Comparison of ENCODE assay signal across 15 mouse cellular contexts in the genomic region with DNA sequence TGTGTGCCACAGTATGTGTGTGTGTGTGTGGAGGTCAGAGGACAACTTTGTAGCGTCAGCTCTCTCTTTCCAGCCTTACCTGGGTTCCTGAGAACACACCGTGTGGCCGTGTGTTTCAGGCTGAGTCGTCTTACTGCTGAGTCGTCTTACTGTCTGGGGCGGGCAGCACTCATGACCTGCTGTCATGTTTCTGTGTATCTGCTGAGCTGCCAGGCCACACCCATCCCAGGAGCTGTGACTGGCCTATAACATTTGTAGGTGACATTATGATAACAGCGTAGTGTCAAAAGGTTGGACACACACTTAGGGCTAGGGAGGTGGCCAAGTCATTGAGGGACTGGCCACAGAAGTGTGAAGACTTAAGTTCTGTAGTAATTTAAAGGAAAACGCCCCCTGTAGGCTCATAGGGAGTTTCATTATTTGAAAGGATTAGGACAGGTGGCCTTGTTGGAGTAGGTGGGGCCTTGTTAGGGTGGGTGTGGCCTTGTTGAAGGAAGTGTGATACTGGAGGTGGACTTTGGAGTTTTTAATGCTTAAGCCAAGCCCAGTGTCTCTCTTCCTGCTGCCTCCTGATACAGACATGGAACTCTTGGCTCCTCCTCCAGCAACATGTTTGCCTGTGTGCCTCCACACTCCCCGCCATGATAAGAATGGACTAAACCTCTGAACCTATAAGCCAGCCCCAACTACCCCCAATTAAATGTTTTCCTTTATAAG. TPM values are rescaled to one million over a fixed set of nuclear protein-coding genes. Genes with fewer than 3 reads are reported as not detected.
DNase-seq lines count a peak whose midpoint lies in the region; ATAC-seq and TF ChIP-seq lines count a peak whose summit lies in the region.
"Had no signal": no experiment of that assay in that cellular context is flagged by ENCODE, and none has a peak within 500 bp of the region (broad histone marks: within the 10 kb centered on the region; RNA-seq: fewer than 3 reads in every experiment).

No protein-coding gene starts in this region.

- H3K9me3 ChIP-seq in CH12.LX (replicated peaks; ENCODE audit: low read length) = peaks cover 2% of the 10 kb centered on the region
- H3K9me3 ChIP-seq in neural tube, embryonic 15.5 days (replicated peaks) = no peaks in the 10 kb centered on the region
- H3K9me3 ChIP-seq: heart, embryonic 15.5 days; hindbrain, embryonic 13.5 days; limb, embryonic 10.5 days; neural tube, embryonic 12.5 days had no signal

- peak; percentile 64 for ATAC-seq in megakaryocyte-erythroid progenitor cell, adult 5-6 weeks (replicated peaks; ENCODE audit: low FRiP score, low TSS enrichment, poor library complexity, severe bottlenecking)
- no peak for ATAC-seq in neural tube, embryonic 15.5 days (ENCODE audit: low FRiP score)
- ATAC-seq: CD4-positive, CD25-positive, alpha-beta regulatory T cell, adult 4 months had no signal

- TF ChIP-seq EP300 in CH12.LX (IDR thresholded peaks at IDR 0.05; ENCODE audit: low read length) = no peak

- DNase-seq in CH12.LX (ENCODE audit: extremely low read depth) (peak; percentile 51), liver (peak; percentile 73)
- peak; percentile 55 for DNase-seq in c-Kit-negative CD71-positive TER-119-positive erythroid progenitor cells, embryonic 14.5 days (ENCODE audit: low read depth, low spot score)
- DNase-seq in frontal cortex, postnatal 10 days (ENCODE audit: low spot score in 2 of 2) = no peak
- DNase-seq in thymus, postnatal 14 days = no peak
- DNase-seq: cerebellum, adult 9-11 months; layer of hippocampus, adult 9-11 months; midbrain, embryonic 14.5 days had no signal

- peaks cover 55 to 96% of the 10 kb centered on the region in 2 experiments for H3K4me1 ChIP-seq in CH12.LX (ENCODE audit: control insufficient read depth in 1 of 2, insufficient read depth in 2 of 2)
- no peaks in the 10 kb centered on the region for H3K4me1 ChIP-seq in neural tube, embryonic 15.5 days
- H3K4me1 ChIP-seq: hindbrain, embryonic 13.5 days; neural tube, embryonic 12.5 days had no signal

- no peaks in the 10 kb centered on the region for H3K27me3 ChIP-seq in CH12.LX (replicated peaks)
- no peaks in the 10 kb centered on the region; the same call in 1 of the 2 replicates for H3K27me3 ChIP-seq in neural tube, embryonic 15.5 days (replicated peaks)
- H3K27me3 ChIP-seq: neural tube, embryonic 12.5 days had no signal

- H3K4me3 ChIP-seq in CH12.LX (replicated peaks in 1 of 3; ENCODE audit: low read depth in 2 of 3, low read length in 2 of 3, poor library complexity in 1 of 3) = peak overlapping the region in 1 of 3 experiments; percentile 17
- no peak overlapping the region for H3K4me3 ChIP-seq in neural tube, embryonic 15.5 days (replicated peaks)
- H3K4me3 ChIP-seq: heart, embryonic 15.5 days; hindbrain, embryonic 13.5 days; limb, embryonic 10.5 days; neural tube, embryonic 12.5 days had no signal

- peaks cover 16% of the 10 kb centered on the region for H3K79me2 ChIP-seq in CH12.LX (replicated peaks; ENCODE audit: control insufficient read depth, extremely low read depth, insufficient read depth, poor library complexity, severe bottlenecking)

- 93% methylated on average over 9 of the region's 9 CpGs for WGBS in neural tube, embryonic 15.5 days

- in situ Hi-C loops in CH12.LX (cut with MboI; ENCODE audit: low pct_ligation_motif_present, low pct_unique_long_range_greater_than_20kb, low sequenced_read_pairs) = no loop called here

- TF ChIP-seq POLR2A in CH12.LX (IDR thresholded peaks at IDR 0.05; ENCODE audit: low read depth, low read length) = no peak

- TF ChIP-seq CTCF in CH12.LX (conservative IDR thresholded peaks at IDR 0.05 in 1 of 2, IDR thresholded peaks at IDR 0.05 in 1 of 2; ENCODE audit: low read depth in 2 of 2, low read length in 2 of 2) = peak in 1 of 2 experiments; percentile 23; a peak in 2 of 4 replicates

- H3K4me2 ChIP-seq in CH12.LX (ENCODE audit: insufficient read depth, low read depth, poor library complexity, severe bottlenecking) = peak overlapping the region; percentile 40
- no peak overlapping the region for H3K4me2 ChIP-seq in neural tube, embryonic 15.5 days
- H3K4me2 ChIP-seq: heart, embryonic 15.5 days; hindbrain, embryonic 13.5 days; neural tube, embryonic 12.5 days had no signal

- no peak overlapping the region for H3K9ac ChIP-seq in CH12.LX (ENCODE audit: insufficient read depth, low read depth)
- H3K9ac ChIP-seq in neural tube, embryonic 15.5 days (replicated peaks) = no peak overlapping the region
- H3K9ac ChIP-seq: heart, embryonic 15.5 days; hindbrain, embryonic 13.5 days; neural tube, embryonic 12.5 days had no signal

- H3K36me3 ChIP-seq in CH12.LX (replicated peaks in 1 of 2; ENCODE audit: control insufficient read depth in 1 of 2, insufficient read depth in 1 of 2, low read length in 1 of 2) = peaks cover 0 to 5% of the 10 kb centered on the region in 2 experiments
- H3K36me3 ChIP-seq in neural tube, embryonic 15.5 days = no peaks in the 10 kb centered on the region
- H3K36me3 ChIP-seq: heart, embryonic 15.5 days; hindbrain, embryonic 13.5 days; limb, embryonic 10.5 days; neural tube, embryonic 12.5 days had no signal

- TF ChIP-seq RAD21 in CH12.LX (IDR thresholded peaks at IDR 0.05; ENCODE audit: low read depth, low read length) = no peak

- peak overlapping the region; percentile 92 for H3K27ac ChIP-seq in CH12.LX (ENCODE audit: insufficient read depth, low read depth)
- H3K27ac ChIP-seq in neural tube, embryonic 15.5 days (replicated peaks) = no peak overlapping the region
- H3K27ac ChIP-seq: heart, embryonic 15.5 days; hindbrain, embryonic 13.5 days; limb, embryonic 10.5 days; neural tube, embryonic 12.5 days had no signal

- dilution Hi-C loops in CH12.LX (cut with MboI; ENCODE audit: extremely low pct_ligation_motif_present, extremely low pct_unique_long_range_greater_than_20kb, low sequenced_read_pairs) = no loop called here

TF ChIP-seq in CH12.LX, 34 proteins besides CTCF, POLR2A, EP300 and RAD21:
- no peak for TF ChIP-seq ZC3H11A (IDR thresholded peaks at IDR 0.05; ENCODE audit: low read depth, low read length)
- no peak for TF ChIP-seq HCFC1 (IDR thresholded peaks at IDR 0.05; ENCODE audit: low read depth, low read length)
- TF ChIP-seq MAX (IDR thresholded peaks at IDR 0.05; ENCODE audit: low read length) = no peak
- peak; percentile 8; the same call in 1 of the 2 replicates for TF ChIP-seq MXI1 (IDR thresholded peaks at IDR 0.05; ENCODE audit: low read depth, low read length)

RNA-seq across cellular contexts. Expression of a gene that starts 13.4 kb away (rescaled TPM):
- 16.6 and 18.7 TPM in 2 replicates for total RNA-seq in CH12.LX (2012; rRNA removed)
- 5.3 and 5.5 TPM in 2 replicates for total RNA-seq in CH12.LX (2014; rRNA removed)
- 7.3 and 7.5 TPM in 2 replicates for polyA plus RNA-seq in CH12.LX (2012; ENCODE audit: insufficient read length, low read depth)
- 10.9 and 15.7 TPM in 2 replicates for total RNA-seq in megakaryocyte-erythroid progenitor cell, adult 5-6 weeks (2014; fragmentation: Nextera tagmentation)
- 9.1 and 9.7 TPM in 2 replicates for total RNA-seq in megakaryocyte-erythroid progenitor cell, adult 5-6 weeks (2017)
- 0.28 and 0.66 TPM in 2 replicates for polyA plus RNA-seq in neural tube, embryonic 15.5 days (2015; fragmentation: Nextera tagmentation; extraction: Ambion mirVana)

RNA-seq across cellular contexts. Expression of a gene that starts 36.3 kb away (rescaled TPM):
- total RNA-seq in CH12.LX (2012; rRNA removed) = 38.5 and 51.6 TPM in 2 replicates
- 72.8 and 79.5 TPM in 2 replicates for total RNA-seq in CH12.LX (2014; rRNA removed)
- 112 and 123 TPM in 2 replicates for polyA plus RNA-seq in CH12.LX (2012; ENCODE audit: insufficient read length, low read depth)
- 112 and 193 TPM in 2 replicates for total RNA-seq in megakaryocyte-erythroid progenitor cell, adult 5-6 weeks (2014; fragmentation: Nextera tagmentation)
- total RNA-seq in megakaryocyte-erythroid progenitor cell, adult 5-6 weeks (2017) = 59.2 and 86.9 TPM in 2 replicates
- polyA plus RNA-seq in neural tube, embryonic 15.5 days (2015; fragmentation: Nextera tagmentation; extraction: Ambion mirVana) = 174 and 186 TPM in 2 replicates

Comparison
In these comparisons a context has a peak if more than half of its experiments do, and no peak if none do; other contexts are left out.
1. DNase-seq: peak in CH12.LX (single experiment), c-Kit-negative CD71-positive TER-119-positive erythroid progenitor cells, embryonic 14.5 days (single experiment) and liver (single experiment); none in frontal cortex, postnatal 10 days (0 of 2) and thymus, postnatal 14 days (single experiment).